ENCODE assay signal across 9 mouse cellular contexts in genomic region chr8:84654597-84654996, GRCm38 (mm10). TPM values are rescaled to one million over a fixed set of nuclear protein-coding genes. Genes with fewer than 3 reads are reported as not detected.
DNase-seq lines count a peak whose midpoint lies in the region; ATAC-seq and TF ChIP-seq lines count a peak whose summit lies in the region.
"Had no signal": no experiment of that assay in that cellular context is flagged by ENCODE, and none has a peak within 500 bp of the region (broad histone marks: within the 10 kb centered on the region; RNA-seq: fewer than 3 reads in every experiment).

No protein-coding gene starts in this region.

- no peaks in the 10 kb centered on the region for H3K36me3 ChIP-seq in heart, embryonic 10.5 days
- H3K36me3 ChIP-seq in thymus, adult 2 months (ENCODE audit: control insufficient read depth, insufficient read depth, low read length) = no peaks in the 10 kb centered on the region
- no peaks in the 10 kb centered on the region for H3K36me3 ChIP-seq in intestine, embryonic 15.5 days
- no peaks in the 10 kb centered on the region for H3K36me3 ChIP-seq in stomach, postnatal 0 days (ENCODE audit: control insufficient read depth, insufficient read depth, low read length)
- no peaks in the 10 kb centered on the region for H3K36me3 ChIP-seq in kidney, adult 2 months (ENCODE audit: control insufficient read depth, insufficient read depth, low read length)

- H3K27ac ChIP-seq in heart, embryonic 10.5 days = peak overlapping the region; percentile 95
- H3K27ac ChIP-seq in thymus, adult 2 months (ENCODE audit: control insufficient read depth, insufficient read depth, low read length) = no peak overlapping the region
- peak overlapping the region; percentile 99 for H3K27ac ChIP-seq in intestine, embryonic 15.5 days
- H3K27ac ChIP-seq in stomach, postnatal 0 days (replicated peaks) = peak overlapping the region; percentile 97
- H3K27ac ChIP-seq in kidney, adult 2 months (ENCODE audit: insufficient read depth, low read depth, low read length) = no peak overlapping the region

- no peak for ATAC-seq in intestine, embryonic 15.5 days
- no peak for ATAC-seq in stomach, postnatal 0 days (ENCODE audit: low FRiP score, low TSS enrichment)

- intact Hi-C loops in heart, postnatal 10 days (cut with DNase I) = no loop called here

- WGBS in heart, embryonic 10.5 days = 44% methylated on average over 4 of the region's 4 CpGs
- WGBS in thymus, adult 2 months = 68% methylated on average over 4 of the region's 4 CpGs
- 46% methylated on average over 4 of the region's 4 CpGs for WGBS in intestine, embryonic 15.5 days
- 41% methylated on average over 4 of the region's 4 CpGs for WGBS in stomach, postnatal 0 days
- 53% methylated on average over 4 of the region's 4 CpGs for WGBS in kidney, adult 2 months

- peaks cover 63% of the 10 kb centered on the region for H3K4me1 ChIP-seq in heart, embryonic 10.5 days
- peaks cover 16% of the 10 kb centered on the region for H3K4me1 ChIP-seq in thymus, adult 2 months (replicated peaks; ENCODE audit: control insufficient read depth, insufficient read depth, low read length)
- peaks cover 32% of the 10 kb centered on the region for H3K4me1 ChIP-seq in intestine, embryonic 15.5 days (replicated peaks)
- peaks cover 7% of the 10 kb centered on the region for H3K4me1 ChIP-seq in stomach, postnatal 0 days (replicated peaks; ENCODE audit: control insufficient read depth, insufficient read depth)
- peaks cover 11% of the 10 kb centered on the region; the same call in 1 of the 2 replicates for H3K4me1 ChIP-seq in kidney, adult 2 months (ENCODE audit: control insufficient read depth, insufficient read depth, low read length)

- no peak for TF ChIP-seq POLR2A in thymus, adult 2 months (IDR thresholded peaks at IDR 0.05; ENCODE audit: control insufficient read depth, extremely low read depth, insufficient read depth, low read length, poor library complexity)
- TF ChIP-seq POLR2A in kidney, adult 2 months (IDR thresholded peaks at IDR 0.05; ENCODE audit: low read depth, low read length) = no peak

- H3K9me3 ChIP-seq in heart, embryonic 10.5 days = no peaks in the 10 kb centered on the region
- H3K9me3 ChIP-seq in intestine, embryonic 15.5 days = no peaks in the 10 kb centered on the region
- no peaks in the 10 kb centered on the region for H3K9me3 ChIP-seq in stomach, postnatal 0 days (ENCODE audit: control insufficient read depth, low read length)
- H3K9me3 ChIP-seq: megakaryocyte, embryonic 14.5 days had no signal

- H3K4me3 ChIP-seq in heart, embryonic 10.5 days = 0 out of 2 replicates have a peak overlapping the region, but pooled peaks have one; percentile 65
- H3K4me3 ChIP-seq in thymus, adult 2 months (ENCODE audit: control insufficient read depth, insufficient read depth, low read length) = no peak overlapping the region
- H3K4me3 ChIP-seq in intestine, embryonic 15.5 days (replicated peaks) = no peak overlapping the region
- no peak overlapping the region for H3K4me3 ChIP-seq in stomach, postnatal 0 days (ENCODE audit: low read depth, low read length)
- no peak overlapping the region for H3K4me3 ChIP-seq in kidney, adult 2 months (ENCODE audit: insufficient read depth, low read depth, low read length)
- H3K4me3 ChIP-seq: megakaryocyte, embryonic 14.5 days had no signal

- DNase-seq in heart, embryonic 10.5 days (ENCODE audit: low spot score) = no peak
- no peak for DNase-seq in heart, postnatal 10 days
- DNase-seq in thymus, postnatal 4 days = peak; percentile 62
- no peak for DNase-seq in thymus, adult 2 months
- peak; percentile 51 for DNase-seq in stomach, postnatal 0 days (ENCODE audit: low spot score)
- DNase-seq in right cerebral cortex, postnatal 14 days = no peak
- DNase-seq in kidney, adult 2 months = no peak

- no peak for TF ChIP-seq CTCF in thymus, adult 2 months (IDR thresholded peaks at IDR 0.05; ENCODE audit: borderline replicate concordance, control insufficient read depth, extremely low read depth, insufficient read depth, low read length, poor library complexity)
- peak; percentile 58 for TF ChIP-seq CTCF in stomach, postnatal 0 days (IDR thresholded peaks at IDR 0.05; ENCODE audit: low read depth)
- no peak for TF ChIP-seq CTCF in kidney, adult 2 months (conservative IDR thresholded peaks at IDR 0.05; ENCODE audit: insufficient read depth, insufficient read length, low read depth, low read length)

- peak overlapping the region; percentile 88 for H3K4me2 ChIP-seq in intestine, embryonic 15.5 days (replicated peaks)
- no peak overlapping the region for H3K4me2 ChIP-seq in stomach, postnatal 0 days (replicated peaks; ENCODE audit: low read depth)

- no peak for TF ChIP-seq EP300 in stomach, postnatal 0 days (optimal IDR thresholded peaks at IDR 0.05)

- H3K9ac ChIP-seq in intestine, embryonic 15.5 days = no peak overlapping the region
- no peak overlapping the region for H3K9ac ChIP-seq in stomach, postnatal 0 days (ENCODE audit: low read length)

- H3K27me3 ChIP-seq in heart, embryonic 10.5 days (ENCODE audit: insufficient read depth, poor library complexity, severe bottlenecking) = no peaks in the 10 kb centered on the region
- no peaks in the 10 kb centered on the region for H3K27me3 ChIP-seq in thymus, adult 2 months (ENCODE audit: control insufficient read depth, insufficient read depth, low read length)
- H3K27me3 ChIP-seq in intestine, embryonic 15.5 days (replicated peaks) = no peaks in the 10 kb centered on the region
- no peaks in the 10 kb centered on the region for H3K27me3 ChIP-seq in stomach, postnatal 0 days (ENCODE audit: control insufficient read depth, insufficient read depth, low read length)
- H3K27me3 ChIP-seq in kidney, adult 2 months (replicated peaks; ENCODE audit: control insufficient read depth, insufficient read depth, low read length) = no peaks in the 10 kb centered on the region
- H3K27me3 ChIP-seq: megakaryocyte, embryonic 14.5 days had no signal

RNA-seq across cellular contexts. Expression of gene Ier2, which starts 8.1 kb away (rescaled TPM):
- polyA plus RNA-seq in heart, embryonic 10.5 days (2016; fragmentation: Nextera tagmentation; extraction: Ambion mirVana) = 71.6 and 103 TPM in 2 replicates
- total RNA-seq in heart, postnatal 10 days (2021) = 10 to 100 TPM; 30.8 to 31.4 TPM
- polyA plus RNA-seq in thymus, adult 2 months (2012; rRNA removed) = 29.2 and 33.7 TPM in 2 replicates
- 84.2 and 85.5 TPM in 2 replicates for polyA plus RNA-seq in intestine, embryonic 15.5 days (2015; fragmentation: Nextera tagmentation; extraction: Ambion mirVana)
- 82.8 and 86.6 TPM in 2 replicates for polyA plus RNA-seq in stomach, postnatal 0 days (2015; fragmentation: Nextera tagmentation; extraction: Ambion mirVana)
- polyA plus RNA-seq in kidney, adult 2 months (2012; rRNA removed) = 5.7 and 7.3 TPM in 2 replicates

RNA-seq across cellular contexts. Expression of gene Trmt1, which starts 31.5 kb away (rescaled TPM):
- 59.8 and 64.6 TPM in 2 replicates for polyA plus RNA-seq in heart, embryonic 10.5 days (2016; fragmentation: Nextera tagmentation; extraction: Ambion mirVana)
- 10 to 100 TPM; 40.3 to 40.6 TPM for total RNA-seq in heart, postnatal 10 days (2021)
- polyA plus RNA-seq in thymus, adult 2 months (2012; rRNA removed) = 169 and 181 TPM in 2 replicates
- 59.9 and 68.3 TPM in 2 replicates for polyA plus RNA-seq in intestine, embryonic 15.5 days (2015; fragmentation: Nextera tagmentation; extraction: Ambion mirVana)
- polyA plus RNA-seq in stomach, postnatal 0 days (2015; fragmentation: Nextera tagmentation; extraction: Ambion mirVana) = 45.1 and 49.9 TPM in 2 replicates
- 73.7 and 98.9 TPM in 2 replicates for polyA plus RNA-seq in kidney, adult 2 months (2012; rRNA removed)

RNA-seq across cellular contexts. Expression of gene Nacc1, which starts 33.1 kb away (rescaled TPM):
- polyA plus RNA-seq in heart, embryonic 10.5 days (2016; fragmentation: Nextera tagmentation; extraction: Ambion mirVana) = 22.2 and 25.0 TPM in 2 replicates
- 10 to 100 TPM; 50.2 TPM for total RNA-seq in heart, postnatal 10 days (2021)
- 155 and 182 TPM in 2 replicates for polyA plus RNA-seq in thymus, adult 2 months (2012; rRNA removed)
- 14.8 and 17.0 TPM in 2 replicates for polyA plus RNA-seq in intestine, embryonic 15.5 days (2015; fragmentation: Nextera tagmentation; extraction: Ambion mirVana)
- polyA plus RNA-seq in stomach, postnatal 0 days (2015; fragmentation: Nextera tagmentation; extraction: Ambion mirVana) = 6.8 and 8.3 TPM in 2 replicates
- 85.8 and 93.9 TPM in 2 replicates for polyA plus RNA-seq in kidney, adult 2 months (2012; rRNA removed)

RNA-seq across cellular contexts. Expression of gene Lyl1, which starts 46.7 kb away (rescaled TPM):
- 18.5 and 19.3 TPM in 2 replicates for polyA plus RNA-seq in heart, embryonic 10.5 days (2016; fragmentation: Nextera tagmentation; extraction: Ambion mirVana)
- total RNA-seq in heart, postnatal 10 days (2021) = 1 to 10 TPM; 8.4 to 9.1 TPM
- polyA plus RNA-seq in thymus, adult 2 months (2012; rRNA removed) = 7.1 and 7.5 TPM in 2 replicates
- 5.1 and 5.5 TPM in 2 replicates for polyA plus RNA-seq in intestine, embryonic 15.5 days (2015; fragmentation: Nextera tagmentation; extraction: Ambion mirVana)
- 4.0 and 4.3 TPM in 2 replicates for polyA plus RNA-seq in stomach, postnatal 0 days (2015; fragmentation: Nextera tagmentation; extraction: Ambion mirVana)
- 3.2 and 4.1 TPM in 2 replicates for polyA plus RNA-seq in kidney, adult 2 months (2012; rRNA removed)

Comparison
In these comparisons a context has a peak if more than half of its experiments do, and no peak if none do; other contexts are left out.
1. DNase-seq: peak in thymus, postnatal 4 days (single experiment) and stomach, postnatal 0 days (single experiment); none in heart, embryonic 10.5 days (single experiment), heart, postnatal 10 days (0 of 2), thymus, adult 2 months (single experiment), right cerebral cortex, postnatal 14 days (single experiment) and kidney, adult 2 months (single experiment).
2. H3K27ac ChIP-seq: peak in heart, embryonic 10.5 days (single experiment), intestine, embryonic 15.5 days (single experiment) and stomach, postnatal 0 days (single experiment); none in thymus, adult 2 months (single experiment) and kidney, adult 2 months (single experiment).